Mouse (Mus musculus) lung, embryonic 14.5 days (tissue): ENCODE results near the gene Dffa. TPM values are rescaled to one million over a fixed set of nuclear protein-coding genes. Genes with fewer than 3 reads are reported as not detected.

Experiments
- ATAC-seq: fragments of 200-750 bp; cut with Nextera tagmentation; 2 replicates; pipeline ENCODE4 v1.8.0; 2017; ENCODE audit warnings: mild to moderate bottlenecking, moderate TSS enrichment, moderate library complexity; ENCODE audit not compliant: insufficient read depth
- DNase-seq: peaks from one replicate; pipeline ENCODE4 v3.0.0-alpha.2; 2015
- H3K27ac ChIP-seq: fragments of 300-500 bp; sonication (generic); 2 replicates; pipeline ENCODE4 v1.5.1; 2014; ENCODE audit warnings: low read depth, mild to moderate bottlenecking, moderate library complexity
- H3K27me3 ChIP-seq: fragments of 300-500 bp; sonication (generic); 2 replicates; pipeline ENCODE4 v1.6.1; 2014; ENCODE audit warnings: low read length, control low read depth; ENCODE audit not compliant: insufficient read depth
- H3K36me3 ChIP-seq: fragments of 300-500 bp; sonication (generic); 2 replicates; pipeline ENCODE4 v1.6.1; 2014; ENCODE audit warnings: control low read depth; ENCODE audit not compliant: insufficient read depth
- H3K4me1 ChIP-seq: fragments of 300-500 bp; sonication (generic); 2 replicates; pipeline ENCODE4 v1.6.1; 2014; ENCODE audit warnings: antibody characterized with exemption, control low read depth; ENCODE audit not compliant: insufficient read depth
- H3K4me2 ChIP-seq: fragments of 300-500 bp; sonication (generic); 2 replicates; pipeline ENCODE4 v1.6.1; 2014; ENCODE audit warnings: mild to moderate bottlenecking
- H3K4me3 ChIP-seq: fragments of 300-500 bp; sonication (generic); 2 replicates; pipeline ENCODE4 v1.5.1; 2014; ENCODE audit warnings: low read depth, low read length
- H3K9ac ChIP-seq: fragments of 300-500 bp; sonication (generic); 2 replicates; pipeline ENCODE4 v1.6.1; 2014
- H3K9me3 ChIP-seq: fragments of 300-500 bp; sonication (generic); 2 replicates; pipeline ENCODE4 v1.6.1; 2016; ENCODE audit warnings: low read depth, low read length, control low read depth
- CTCF ChIP-seq: IDR thresholded peaks from 2 replicates; pipeline ENCODE4 v1.5.1; 2016; ENCODE audit warnings: antibody characterized with exemption, low read depth
- WGBS: fragments of 180-500 bp; shearing (Covaris S2); extraction: QIAGEN DNeasy Blood & Tissue Kit; methylation state at CpG from one replicate; pipeline ENCODE4 v1.1.7; 2014; 5-methylcytosine and 5-hydroxymethylcytosine counted together
- polyA plus RNA-seq: library from polyadenylated mRNA; unstranded; fragments of >200 nt; fragmentation: Nextera tagmentation; extraction: Ambion mirVana; gene quantifications from 2 replicates; pipeline ENCODE4 v1.2.1, GENCODE M21; 2014

Gene Dffa
- polyA plus RNA-seq, 1 experiment from 2014 or later: 29.7 TPM

DNA sequence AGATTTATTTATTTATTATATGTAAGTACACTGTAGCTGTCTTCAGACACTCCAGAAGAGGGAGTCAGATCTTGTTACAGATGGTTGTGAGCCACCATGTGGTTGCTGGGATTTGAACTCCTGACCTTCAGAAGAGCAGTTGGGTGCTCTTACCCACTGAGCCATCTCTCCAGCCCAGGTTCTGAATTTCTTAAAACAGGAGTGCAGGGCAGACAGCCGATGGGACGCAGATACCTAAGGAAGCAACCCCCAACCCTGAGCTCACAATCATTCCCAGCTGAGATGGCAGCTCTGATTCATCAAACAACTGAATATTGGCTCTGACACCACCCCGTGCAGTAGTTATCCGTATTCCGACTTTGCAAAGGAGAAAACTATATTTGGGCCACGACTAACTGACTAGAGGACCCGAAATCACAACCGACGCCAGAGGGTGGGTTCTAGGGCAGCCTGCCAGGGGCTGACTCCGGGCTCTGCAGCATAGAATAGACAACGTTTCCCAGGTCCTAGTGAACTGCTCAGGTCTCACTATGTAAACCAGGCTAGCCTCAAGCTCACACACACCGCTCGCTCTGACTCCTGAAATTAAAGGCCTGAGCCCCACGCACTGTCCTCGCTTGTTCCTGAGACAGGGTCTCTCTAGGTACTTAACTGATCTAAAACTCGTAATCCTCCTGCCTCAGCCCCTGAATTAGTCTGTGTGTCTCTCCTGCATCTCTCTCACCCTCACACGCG lies 32.3 kb downstream of the Dffa start:
- ATAC-seq (peak; percentile 9; the same call in 1 of the 2 replicates), DNase-seq (peak; percentile 46)
- peak overlapping the region; percentile 66 for H3K9ac ChIP-seq
- H3K4me3 ChIP-seq: peak overlapping the region; percentile 58
- H3K4me2 ChIP-seq: peak overlapping the region; percentile 66
- peaks cover 7% of the 10 kb centered on the region; the same call in 1 of the 2 replicates for H3K36me3 ChIP-seq
- H3K4me1 ChIP-seq: no peaks in the 10 kb centered on the region
- H3K27ac ChIP-seq: 0 out of 2 replicates have a peak overlapping the region, but pooled peaks have one; percentile 90
- H3K9me3 ChIP-seq: no peaks in the 10 kb centered on the region
- no peaks in the 10 kb centered on the region for H3K27me3 ChIP-seq
- TF ChIP-seq CTCF: no peak
- 52% methylated on average over 18 of the region's 18 CpGs for WGBS

DNA sequence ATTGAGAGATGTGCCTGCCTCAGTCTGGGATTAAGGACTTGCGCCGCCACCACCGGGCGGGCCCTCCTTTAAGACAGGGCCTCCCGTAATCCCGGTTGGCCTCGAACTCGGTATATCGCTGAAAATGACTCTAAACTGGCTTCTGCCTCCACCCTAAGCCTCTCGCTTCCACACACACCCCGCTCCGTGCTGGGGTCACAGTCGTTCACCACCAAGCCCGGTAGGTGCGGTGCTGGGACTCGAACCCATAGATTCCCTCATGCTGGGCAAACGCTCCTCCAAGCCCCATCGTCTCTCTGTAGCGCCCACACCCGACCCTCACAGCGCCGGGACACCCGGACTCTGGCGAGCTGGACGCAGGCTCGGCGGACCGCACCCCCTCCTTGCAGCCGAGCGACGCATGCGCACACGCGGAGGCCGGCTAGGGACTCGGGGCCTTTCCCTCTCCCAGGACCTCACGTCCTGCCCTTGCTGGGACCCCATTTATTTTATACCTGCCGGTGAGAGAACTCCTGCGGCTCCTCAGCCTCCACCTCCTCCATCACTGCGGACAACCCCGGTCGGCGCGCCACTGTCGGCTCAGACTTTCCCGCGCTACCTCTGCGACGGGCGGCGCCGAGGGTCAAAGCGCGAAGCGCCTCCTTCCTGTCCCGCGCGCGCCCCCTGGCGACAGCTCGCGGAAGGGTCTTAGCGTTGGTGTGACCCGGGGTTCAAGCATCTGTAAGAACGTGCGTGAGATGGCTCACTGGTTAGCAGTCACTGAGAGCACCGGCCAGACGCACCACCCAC lies 33.2 kb downstream of the Dffa start, which contains the start of gene Cenps:
TSS of gene Cenps (minus strand) at position 648 of the 789 bp plus-strand sequence.
- peak within 1 kb of the TSS; percentile 66 for H3K9ac ChIP-seq
- H3K9me3 ChIP-seq: no peaks in the 10 kb centered on the region
- peak; percentile 96 for TF ChIP-seq CTCF
- peak; percentile 96 for DNase-seq
- H3K27me3 ChIP-seq: no peaks in the 10 kb centered on the region
- peak within 1 kb of the TSS; percentile 58 for H3K4me3 ChIP-seq
- peaks cover 3% of the 10 kb centered on the region; the same call in 1 of the 2 replicates for H3K36me3 ChIP-seq
- peak within 1 kb of the TSS; percentile 90 for H3K27ac ChIP-seq
- 1% methylated on average over 68 of the region's 68 CpGs for WGBS
- H3K4me2 ChIP-seq: peak within 1 kb of the TSS; percentile 66
- H3K4me1 ChIP-seq: no peaks in the 10 kb centered on the region
- ATAC-seq: peak; percentile 93

DNA sequence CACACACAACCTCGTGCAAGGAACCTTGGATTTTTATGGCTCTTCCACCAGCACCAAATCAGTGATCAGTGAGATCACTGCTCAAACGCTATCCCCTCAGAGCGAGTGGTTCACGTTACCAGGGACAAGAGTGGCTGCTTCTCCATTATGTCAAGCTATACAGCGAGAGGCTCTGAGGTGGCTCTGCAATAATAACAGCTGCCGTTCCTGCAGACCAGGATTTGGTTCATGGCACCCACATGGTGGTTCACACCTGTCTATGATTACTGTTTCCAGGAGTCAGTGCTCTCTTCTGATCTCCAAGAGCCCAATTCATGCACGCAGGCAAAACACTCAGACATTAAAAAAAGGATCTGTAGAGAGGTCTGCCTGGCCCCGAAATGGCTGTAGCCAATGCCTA lies 34.6 kb downstream of the Dffa start:
- 65% methylated on average over 8 of the region's 8 CpGs for WGBS
- no peak for DNase-seq

DNA sequence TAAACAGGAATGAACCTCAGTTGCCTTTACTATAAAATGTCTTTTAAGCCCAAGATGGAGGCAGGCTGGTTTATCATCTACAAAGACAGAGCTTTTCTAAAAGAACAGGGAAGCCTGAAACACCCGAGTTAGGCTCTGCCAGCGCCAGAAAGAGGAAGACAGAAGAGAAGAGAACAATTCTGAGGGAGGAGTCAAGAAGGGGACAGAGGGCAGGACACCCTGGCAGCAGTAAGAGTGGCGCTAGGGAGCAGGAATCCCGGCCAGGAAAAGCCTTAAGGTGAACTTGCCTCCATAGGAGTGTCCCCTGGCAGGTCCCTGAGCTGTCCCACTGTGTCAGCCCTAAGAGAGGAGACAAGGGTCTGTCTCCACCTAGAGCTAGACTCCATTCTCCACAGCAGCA lies 39.6 kb downstream of the Dffa start:
- Histone ChIP-seq H3K27me3 (no peaks in the 10 kb centered on the region), H3K4me3 (no peak overlapping the region), H3K36me3 (no peaks in the 10 kb centered on the region), H3K27ac (no peak overlapping the region), H3K4me2 (no peak overlapping the region), H3K9ac (no peak overlapping the region), H3K4me1 (no peaks in the 10 kb centered on the region), H3K9me3 (no peaks in the 10 kb centered on the region)
- DNase-seq: no peak
- WGBS: 19% methylated on average over 4 of the region's 4 CpGs
- no peak for ATAC-seq
- TF ChIP-seq CTCF: no peak

More for the DNA sequence above, 34.6 kb downstream of the Dffa start:
- no peak overlapping the region for H3K4me3 ChIP-seq
- H3K36me3 ChIP-seq: no peaks in the 10 kb centered on the region
- no peak overlapping the region for H3K9ac ChIP-seq
- no peaks in the 10 kb centered on the region for H3K27me3 ChIP-seq
- no peak overlapping the region for H3K4me2 ChIP-seq
- no peak for ATAC-seq
- no peak for TF ChIP-seq CTCF
- no peaks in the 10 kb centered on the region for H3K9me3 ChIP-seq
- no peaks in the 10 kb centered on the region for H3K4me1 ChIP-seq
- H3K27ac ChIP-seq: no peak overlapping the region

DNA sequence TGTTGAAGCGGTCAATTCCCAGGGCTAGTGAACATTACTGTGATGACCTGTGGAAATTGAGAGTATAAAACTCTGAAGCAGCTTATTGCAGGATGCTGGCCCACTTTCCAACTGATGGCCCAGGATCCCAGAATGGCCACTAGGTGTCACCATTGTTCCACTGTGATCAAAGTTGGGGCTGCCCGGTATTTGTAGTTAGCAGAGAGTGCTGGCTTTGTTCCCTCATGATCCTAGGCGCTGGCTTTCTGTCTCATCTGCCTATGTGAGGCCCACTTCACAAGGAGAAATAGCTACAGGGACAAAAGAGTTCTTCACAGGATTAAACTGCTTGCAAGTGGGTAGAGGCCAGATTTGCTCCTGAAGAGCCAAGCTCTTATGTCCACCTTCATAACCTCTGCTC lies 40.5 kb downstream of the Dffa start:
- Histone ChIP-seq H3K27ac (no peak overlapping the region), H3K9me3 (no peaks in the 10 kb centered on the region), H3K27me3 (no peaks in the 10 kb centered on the region), H3K36me3 (peaks cover 4% of the 10 kb centered on the region; the same call in 1 of the 2 replicates), H3K4me2 (no peak overlapping the region), H3K9ac (peak overlapping the region; percentile 26), H3K4me1 (no peaks in the 10 kb centered on the region), H3K4me3 (no peak overlapping the region)
- WGBS: 2% methylated on average over 3 of the region's 3 CpGs
- DNase-seq (peak; percentile 96), ATAC-seq (peak; percentile 86)
- peak; percentile 98 for TF ChIP-seq CTCF

DNA sequence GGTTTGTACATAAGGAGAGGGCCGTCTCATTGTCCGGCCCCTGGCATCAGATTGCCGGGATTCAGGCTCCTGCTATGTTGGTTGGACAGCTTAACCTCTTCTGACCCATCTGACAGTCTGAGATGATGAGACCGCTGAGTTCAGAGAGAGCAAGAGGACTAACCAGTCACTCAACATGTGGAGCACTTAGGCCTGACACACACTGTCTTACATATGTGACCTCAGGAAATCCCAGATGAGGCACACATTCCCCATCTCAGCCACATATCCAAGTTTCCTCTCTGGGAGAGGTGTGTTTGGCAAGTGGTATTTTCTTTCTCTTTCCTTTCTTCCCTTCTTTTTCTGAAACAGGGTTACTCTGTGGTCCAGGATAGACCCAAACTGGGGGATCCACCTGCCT lies 41.2 kb downstream of the Dffa start:
- Histone ChIP-seq H3K36me3 (peaks cover 10% of the 10 kb centered on the region), H3K4me3 (no peak overlapping the region), H3K27ac (no peak overlapping the region), H3K4me2 (no peak overlapping the region), H3K4me1 (no peaks in the 10 kb centered on the region), H3K9me3 (no peaks in the 10 kb centered on the region), H3K27me3 (no peaks in the 10 kb centered on the region), H3K9ac (no peak overlapping the region)
- DNase-seq: no peak
- WGBS: 73% methylated on average over 4 of the region's 4 CpGs
- TF ChIP-seq CTCF: no peak
- ATAC-seq: no peak

DNA sequence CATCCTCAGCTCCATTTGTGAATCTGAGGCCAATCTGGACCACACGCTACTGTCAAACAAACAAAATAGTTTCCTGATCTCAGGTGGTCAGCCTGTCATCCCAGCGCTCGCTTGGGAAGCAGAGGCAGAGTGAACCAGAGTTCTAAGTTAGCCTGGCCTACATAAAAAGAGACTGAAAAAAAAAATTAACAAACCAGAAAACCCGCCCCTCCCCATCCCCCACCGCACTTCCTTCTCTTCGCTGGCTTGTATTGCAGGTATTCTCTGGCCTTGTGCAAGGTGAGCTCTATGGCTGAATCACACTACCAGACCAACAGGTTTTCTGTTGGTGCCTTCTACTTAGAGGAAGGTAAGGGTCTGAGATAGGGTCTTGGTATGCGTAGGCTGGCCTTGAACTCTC lies 43.6 kb downstream of the Dffa start:
- peaks cover 34% of the 10 kb centered on the region for H3K36me3 ChIP-seq
- no peak for TF ChIP-seq CTCF
- DNase-seq: no peak
- H3K9ac ChIP-seq: no peak overlapping the region
- 66% methylated on average over 7 of the region's 7 CpGs for WGBS
- no peak overlapping the region for H3K4me2 ChIP-seq
- ATAC-seq: no peak
- H3K9me3 ChIP-seq: no peaks in the 10 kb centered on the region
- no peaks in the 10 kb centered on the region for H3K4me1 ChIP-seq
- no peak overlapping the region for H3K4me3 ChIP-seq
- H3K27ac ChIP-seq: no peak overlapping the region
- H3K27me3 ChIP-seq: no peaks in the 10 kb centered on the region
